Mouse (Mus musculus): ENCODE results near the gene Ebf1. TPM values are rescaled to one million over a fixed set of nuclear protein-coding genes. Genes with fewer than 3 reads are reported as not detected.

Ebf1 gene
- polyA plus RNA-seq, 1 experiment from 2014 or later, result 43.7 TPM

- whole genome bisulfite sequencing, result 78% methylated on average over 5 of the region's 5 CpGs
- ATAC-seq, result no peak
- H3K4me3 ChIP-seq (replicated peaks; ENCODE audit: low read length), result no peak overlapping the region
- H3K27me3 ChIP-seq (replicated peaks; ENCODE audit: control insufficient read depth, insufficient read depth, low read length), result no peaks in the 10 kb centered on the region
- H3K4me2 ChIP-seq (ENCODE audit: low read length), result no peak overlapping the region
- no peaks in the 10 kb centered on the region for H3K36me3 ChIP-seq (ENCODE audit: control insufficient read depth, insufficient read depth)
- no peaks in the 10 kb centered on the region for H3K9me3 ChIP-seq (ENCODE audit: control insufficient read depth, low read length)
- peaks cover 10% of the 10 kb centered on the region for H3K4me1 ChIP-seq (replicated peaks; ENCODE audit: control insufficient read depth, insufficient read depth, low read length)
- no peak overlapping the region for H3K27ac ChIP-seq (ENCODE audit: low read length)
- H3K9ac ChIP-seq (replicated peaks; ENCODE audit: low read depth, low read length), result no peak overlapping the region
Measured at GRCm38 (mm10) chr11:45026012-45026411, 408.9 kb downstream of the Ebf1 start.

DNA sequence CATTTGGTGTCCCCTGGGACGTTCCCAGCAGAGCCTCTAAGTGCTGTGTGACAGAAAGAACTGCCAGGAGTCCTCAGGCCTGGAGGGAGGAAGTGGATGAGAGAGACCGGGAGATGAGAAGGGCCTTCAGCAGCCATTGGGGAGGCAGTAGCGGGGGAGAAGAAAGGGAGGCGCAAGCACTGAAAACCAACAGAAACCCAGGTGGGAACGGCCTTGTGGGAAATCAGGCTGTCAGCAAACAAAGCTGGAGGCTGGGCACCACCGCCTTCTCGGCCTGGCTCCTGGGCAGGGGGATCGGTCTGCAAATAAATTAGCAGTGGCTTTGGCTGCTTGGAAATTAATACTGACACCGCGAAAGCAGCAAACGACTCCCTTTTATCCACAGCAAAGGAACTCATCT, 409.6 kb downstream of the Ebf1 start:
- Histone ChIP-seq H3K36me3 (ENCODE audit: control insufficient read depth, insufficient read depth) (no peaks in the 10 kb centered on the region), H3K4me1 (replicated peaks; ENCODE audit: control insufficient read depth, insufficient read depth, low read length) (peaks cover 10% of the 10 kb centered on the region), H3K9ac (replicated peaks; ENCODE audit: low read depth, low read length) (peak overlapping the region; percentile 39), H3K27ac (ENCODE audit: low read length) (no peak overlapping the region), H3K27me3 (replicated peaks; ENCODE audit: control insufficient read depth, insufficient read depth, low read length) (no peaks in the 10 kb centered on the region), H3K4me2 (ENCODE audit: low read length) (peak overlapping the region; percentile 16), H3K9me3 (ENCODE audit: control insufficient read depth, low read length) (no peaks in the 10 kb centered on the region), H3K4me3 (replicated peaks; ENCODE audit: low read length) (no peak overlapping the region)
- WGBS, result 10% methylated on average over 11 of the region's 11 CpGs
- ATAC-seq, result peak; percentile 63; the same call in 1 of the 2 replicates

GRCm38 (mm10) chr11:45027076-45027475, 410.0 kb downstream of the Ebf1 start:
- H3K4me1 ChIP-seq (replicated peaks; ENCODE audit: control insufficient read depth, insufficient read depth, low read length), result peaks cover 10% of the 10 kb centered on the region
- H3K36me3 ChIP-seq (ENCODE audit: control insufficient read depth, insufficient read depth), result no peaks in the 10 kb centered on the region
- H3K4me2 ChIP-seq (ENCODE audit: low read length), result peak overlapping the region; percentile 16
- 0 out of 2 replicates have a peak, but pooled peaks have one; percentile 45 for ATAC-seq
- peak overlapping the region; percentile 39 for H3K9ac ChIP-seq (replicated peaks; ENCODE audit: low read depth, low read length)
- H3K27ac ChIP-seq (ENCODE audit: low read length), result no peak overlapping the region
- no peaks in the 10 kb centered on the region for H3K9me3 ChIP-seq (ENCODE audit: control insufficient read depth, low read length)
- no peaks in the 10 kb centered on the region for H3K27me3 ChIP-seq (replicated peaks; ENCODE audit: control insufficient read depth, insufficient read depth, low read length)
- 29% methylated on average over 7 of the region's 7 CpGs for WGBS
- H3K4me3 ChIP-seq (replicated peaks; ENCODE audit: low read length), result no peak overlapping the region

- Histone ChIP-seq H3K9me3 (ENCODE audit: control insufficient read depth, low read length) (no peaks in the 10 kb centered on the region), H3K27ac (ENCODE audit: low read length) (peak overlapping the region; percentile 44; the same call in 1 of the 2 replicates), H3K9ac (replicated peaks; ENCODE audit: low read depth, low read length) (no peak overlapping the region), H3K4me2 (ENCODE audit: low read length) (no peak overlapping the region), H3K4me1 (replicated peaks; ENCODE audit: control insufficient read depth, insufficient read depth, low read length) (peaks cover 7% of the 10 kb centered on the region), H3K27me3 (replicated peaks; ENCODE audit: control insufficient read depth, insufficient read depth, low read length) (no peaks in the 10 kb centered on the region), H3K4me3 (replicated peaks; ENCODE audit: low read length) (no peak overlapping the region), H3K36me3 (ENCODE audit: control insufficient read depth, insufficient read depth) (no peaks in the 10 kb centered on the region)
- ATAC-seq, result peak; percentile 84
- 34% methylated on average over 7 of the region's 7 CpGs for WGBS
Measured at GRCm38 (mm10) chr11:45055744-45056610, 438.9 kb downstream of the Ebf1 start.

Other genes starting within 250 kb of the Ebf1 start
- gene Il12b, start 217.3 kb upstream of the Ebf1 start, polyA plus RNA-seq (2015; fragmentation: Nextera tagmentation; extraction: Ambion mirVana), result 0.11 TPM in 1 of 2 replicates, not detected in the other
- gene Ublcp1, start 146.8 kb upstream of the Ebf1 start, polyA plus RNA-seq (2015; fragmentation: Nextera tagmentation; extraction: Ambion mirVana), result 53.1 and 55.6 TPM in 2 replicates
- 89.0 and 89.5 TPM in 2 replicates for gene Rnf145, start 98.4 kb upstream of the Ebf1 start, polyA plus RNA-seq (2015; fragmentation: Nextera tagmentation; extraction: Ambion mirVana)